Mouse (Mus musculus) right cerebral cortex, postnatal 4 days (tissue): ENCODE data around the gene Ythdf2.

ENCODE experiments used
- DNase-seq: peaks from one replicate; pipeline ENCODE4 v3.0.0-alpha.2; 2022

The Ythdf2 gene

DNA sequence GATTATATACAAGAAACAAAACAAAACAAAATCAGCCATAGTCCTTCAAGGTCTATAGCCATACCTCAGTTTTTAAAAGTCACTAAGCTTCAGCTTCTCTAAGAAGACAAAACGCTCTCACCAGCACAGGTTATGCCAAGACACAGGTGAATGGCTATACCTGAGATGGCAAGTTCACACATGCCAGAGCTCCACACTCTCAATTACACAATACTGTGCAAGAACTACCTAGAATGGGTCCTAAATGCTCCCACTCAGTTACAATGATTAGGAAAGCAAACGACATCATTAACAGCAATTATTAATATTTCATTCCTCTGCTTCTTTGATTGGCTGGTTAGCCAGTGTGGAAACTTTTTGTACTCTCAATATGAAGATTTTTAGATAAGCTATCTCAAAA lies 2.8 kb downstream of the Ythdf2 start:
- DNase-seq = no peak

DNA sequence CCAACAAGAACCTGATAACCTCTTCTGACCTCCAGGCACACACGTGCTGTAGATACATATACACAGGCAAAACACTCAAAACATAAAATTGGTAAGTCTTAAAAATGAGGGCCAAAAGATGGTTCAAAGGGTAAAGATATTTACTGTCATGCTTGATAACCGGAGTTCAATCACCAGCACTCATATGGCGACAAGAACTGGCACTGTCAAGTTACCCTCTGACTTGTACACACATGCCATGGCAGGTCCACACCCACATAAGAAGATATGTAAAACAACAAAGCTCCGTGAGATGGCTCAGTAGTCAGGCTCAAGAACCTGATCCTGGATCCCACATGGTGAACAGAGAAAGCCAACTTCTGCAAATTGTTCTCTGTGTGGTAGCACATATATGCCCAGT lies 4.8 kb downstream of the Ythdf2 start:
- DNase-seq = no peak

DNA sequence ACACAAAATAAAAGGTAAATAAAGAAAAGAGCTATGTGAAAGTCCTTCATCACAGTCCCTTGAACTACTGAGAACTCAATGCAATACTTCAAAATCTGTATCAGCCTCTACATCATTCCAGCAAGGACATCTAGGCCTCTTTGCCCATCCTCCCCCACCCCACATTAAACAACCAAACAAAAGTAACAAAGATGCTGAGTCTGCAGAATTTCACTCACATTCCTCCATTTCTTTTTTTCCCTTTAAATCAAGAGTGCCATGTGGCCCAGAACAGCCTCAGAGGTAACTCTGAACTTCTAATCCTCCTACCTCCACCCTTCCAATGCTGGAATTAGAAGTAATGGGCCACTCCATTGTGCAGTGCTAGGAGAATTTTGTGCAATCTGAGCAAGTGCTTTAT lies 13.3 kb downstream of the Ythdf2 start:
- no peak for DNase-seq

DNA sequence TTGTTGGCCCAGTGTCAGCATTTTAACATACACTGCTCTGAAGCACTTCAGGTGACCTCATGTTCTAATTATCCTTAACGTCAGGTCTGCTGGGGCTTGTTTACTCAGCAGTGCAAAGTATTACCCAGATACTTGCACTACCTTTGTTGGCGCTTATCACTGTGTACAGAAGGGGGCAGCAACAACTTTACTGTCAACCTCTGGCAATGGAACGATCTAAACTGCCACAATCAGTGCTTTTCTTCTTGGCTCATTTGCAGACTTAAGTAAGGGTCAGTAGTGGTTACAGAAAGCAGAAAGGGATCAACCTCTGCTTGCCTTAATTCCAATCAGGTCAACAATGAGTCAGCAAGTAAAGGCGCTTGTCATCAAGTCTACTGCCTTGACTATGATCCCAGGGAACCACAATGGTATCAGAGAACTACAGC lies 13.8 kb downstream of the Ythdf2 start:
- no peak for DNase-seq

DNA sequence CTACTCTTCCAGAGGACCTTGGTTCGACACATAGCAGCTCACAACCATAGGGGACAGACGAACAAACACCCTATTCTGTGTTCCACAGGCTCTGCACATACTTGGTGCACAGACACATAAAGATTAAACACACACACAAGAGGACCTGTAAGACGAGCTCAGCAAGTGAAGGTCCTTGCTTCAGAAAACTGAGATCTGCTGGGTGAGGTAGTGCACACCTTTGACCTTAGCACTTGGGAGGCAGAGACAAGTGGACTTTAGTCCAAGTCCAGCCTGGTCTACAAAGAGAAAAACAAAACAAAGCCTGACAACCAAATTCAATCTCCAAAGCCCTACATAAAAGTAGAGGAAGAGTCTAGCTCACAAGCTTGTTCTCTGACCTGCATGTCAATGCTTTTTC lies 17.1 kb downstream of the Ythdf2 start:
- DNase-seq = no peak

DNA sequence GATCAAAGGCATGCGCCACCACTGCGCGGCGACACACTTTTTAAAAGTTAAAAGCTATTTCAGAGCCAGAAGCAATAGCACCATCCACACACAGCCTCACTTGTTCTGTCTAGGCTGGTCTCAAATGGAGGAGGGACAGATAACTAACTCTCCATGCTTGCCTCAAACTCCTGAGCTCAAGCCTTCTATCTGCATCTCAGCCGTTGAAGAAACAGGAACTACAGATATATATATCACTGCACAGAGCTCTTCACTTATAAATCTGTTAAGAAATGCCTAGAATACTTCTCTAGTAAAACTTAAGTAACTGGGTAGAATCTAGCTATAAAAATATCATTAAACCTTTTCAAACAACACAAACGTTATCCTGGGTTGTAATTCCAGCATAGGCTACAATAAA lies 17.7 kb downstream of the Ythdf2 start:
- DNase-seq = no peak

DNA sequence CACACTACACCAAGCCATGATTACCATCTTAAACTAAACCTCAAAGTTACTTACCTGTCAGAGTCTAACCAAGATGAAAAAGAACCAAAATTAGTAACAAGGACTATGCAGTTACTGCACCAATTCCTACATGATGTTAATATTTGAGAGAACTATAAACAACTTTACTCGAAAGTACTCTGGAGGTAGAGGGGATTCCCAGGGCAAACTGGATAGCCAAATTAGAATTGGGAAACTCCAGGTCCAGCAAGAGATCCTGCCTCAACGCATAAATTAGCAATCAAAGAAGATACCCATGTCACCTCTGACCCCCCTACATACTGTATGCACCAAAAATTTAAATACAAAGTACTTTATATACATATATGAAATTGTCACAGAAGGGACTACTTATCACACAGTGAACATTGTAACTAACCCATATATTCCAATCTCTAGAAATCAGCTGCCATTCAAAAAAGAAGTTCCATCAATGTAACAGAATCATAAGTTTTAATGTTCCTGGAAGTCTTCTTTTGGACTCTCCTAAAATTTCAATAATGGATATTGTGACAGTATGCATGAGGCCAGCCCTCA lies 24.2 kb downstream of the Ythdf2 start:
- DNase-seq = no peak

DNA sequence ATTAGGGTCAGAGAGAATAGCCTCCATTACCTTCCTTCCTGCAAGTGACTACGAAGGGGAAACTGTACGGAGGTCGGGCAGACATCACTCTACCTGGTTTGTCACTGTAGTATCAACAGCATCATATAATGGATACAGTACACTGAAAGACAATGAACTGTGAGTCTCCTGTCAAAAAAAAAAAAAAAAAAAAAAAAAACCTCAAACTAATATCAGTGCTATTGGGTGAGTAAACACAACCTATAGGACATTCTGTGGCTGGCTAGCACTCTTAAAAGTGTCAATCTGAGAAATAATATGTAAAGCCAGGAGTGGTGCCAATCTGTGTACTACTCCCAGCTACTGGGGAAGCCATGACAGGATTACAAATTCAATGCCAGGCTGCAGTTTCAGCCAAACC lies 28.9 kb downstream of the Ythdf2 start:
- DNase-seq = no peak

DNA sequence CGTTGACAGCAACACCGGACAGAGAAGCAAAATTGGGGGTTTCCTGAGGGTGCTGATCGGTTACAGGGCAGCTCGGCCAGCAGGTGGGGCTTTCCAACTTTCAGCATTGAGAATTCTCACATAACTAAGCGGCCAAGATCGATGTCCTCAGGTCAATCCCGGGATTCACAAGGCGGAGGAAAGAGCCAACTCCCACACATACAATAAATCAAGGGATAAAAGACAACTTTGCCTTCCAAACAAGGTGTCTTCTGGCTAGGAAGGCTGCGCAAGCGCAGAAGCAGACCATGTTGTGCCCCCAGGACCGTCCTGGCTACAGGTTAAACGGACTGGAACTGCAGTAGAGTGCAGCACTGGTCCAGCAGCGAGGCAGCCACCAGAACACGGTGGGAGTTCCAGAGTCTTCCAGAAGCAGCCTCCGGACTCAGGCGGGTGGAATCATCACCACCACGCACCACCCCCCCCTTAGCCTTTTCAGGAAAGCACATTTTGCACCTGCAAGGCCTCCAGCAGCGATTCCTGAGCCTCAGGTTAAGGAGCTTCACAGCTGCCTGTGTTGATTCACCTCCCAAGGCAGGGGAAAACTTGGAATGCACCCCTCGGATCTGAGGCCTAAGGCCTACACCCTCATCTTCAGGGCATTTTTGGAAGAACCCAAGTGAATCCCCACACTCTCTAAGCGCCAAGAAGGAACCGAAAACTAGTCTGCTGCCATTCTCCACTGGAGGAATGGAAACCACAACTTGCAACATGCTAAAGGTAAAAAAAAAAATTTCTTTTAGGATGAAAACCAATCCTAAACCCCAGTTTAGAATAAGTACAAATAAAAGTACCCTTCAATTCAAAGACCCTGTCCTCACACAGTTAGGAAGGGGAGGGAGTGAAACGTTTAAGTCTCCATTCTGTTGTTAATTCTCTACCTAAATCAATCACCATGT lies 30.1 kb downstream of the Ythdf2 start:
- DNase-seq = no peak

DNA sequence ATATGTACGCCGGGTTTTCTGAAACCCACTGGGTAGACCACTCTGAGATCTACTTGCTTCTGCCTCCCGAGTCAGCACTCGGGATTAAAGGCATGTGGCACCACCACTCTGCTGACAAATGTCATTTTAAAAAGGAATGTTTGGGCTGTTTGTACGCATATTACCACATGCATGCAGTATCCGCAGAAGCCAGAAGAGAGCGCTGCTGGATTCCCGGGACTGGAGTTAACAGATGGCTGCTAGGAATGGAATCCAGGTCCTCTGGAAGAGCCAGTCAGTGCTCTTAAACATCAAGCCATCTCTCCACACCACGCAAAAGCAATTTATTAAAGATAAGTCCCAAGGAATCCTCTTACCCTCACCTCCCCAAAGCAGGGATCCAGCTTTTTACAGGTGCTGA lies 31.4 kb downstream of the Ythdf2 start:
- peak; percentile 71 for DNase-seq

DNA sequence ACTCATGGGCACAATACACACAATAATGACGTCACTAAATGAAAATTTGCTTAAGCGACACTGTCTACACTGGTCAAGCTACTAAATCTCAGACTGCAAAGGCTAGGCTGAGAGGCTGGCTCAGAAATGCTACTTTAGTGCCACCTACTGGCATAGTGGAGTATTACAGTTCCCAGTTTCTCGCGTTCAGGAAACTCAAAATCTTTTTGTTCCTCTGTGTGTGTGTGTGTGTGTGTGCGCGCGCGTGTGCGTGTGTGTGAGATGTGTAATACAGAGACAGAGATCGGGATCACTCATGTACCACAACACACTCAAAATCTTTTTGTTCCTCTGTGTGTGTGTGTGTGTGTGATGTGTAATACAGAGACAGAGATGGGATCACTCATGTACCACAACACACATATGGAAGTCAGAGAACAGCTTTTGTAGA lies 33.5 kb downstream of the Ythdf2 start:
- DNase-seq = peak; percentile 66

DNA sequence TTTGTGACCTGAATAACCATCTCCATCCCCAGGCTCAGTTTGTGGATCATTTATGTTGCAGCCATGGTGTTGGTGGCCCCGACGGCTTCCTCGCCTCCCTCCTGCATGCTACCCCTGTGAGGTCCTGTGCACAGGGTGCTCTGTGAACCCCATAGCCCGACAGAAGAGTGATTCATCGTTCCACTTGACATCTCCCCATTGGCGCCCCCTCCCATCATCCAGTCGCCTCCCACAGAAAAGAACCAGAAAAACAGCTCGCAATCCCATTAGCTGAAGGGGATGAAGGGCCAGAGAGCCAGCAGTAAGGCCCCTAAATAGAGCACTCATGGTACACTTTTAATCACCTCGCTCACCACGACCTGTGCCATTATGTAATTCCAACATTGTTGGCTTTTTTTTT lies 35.6 kb downstream of the Ythdf2 start:
- no peak for DNase-seq

DNA sequence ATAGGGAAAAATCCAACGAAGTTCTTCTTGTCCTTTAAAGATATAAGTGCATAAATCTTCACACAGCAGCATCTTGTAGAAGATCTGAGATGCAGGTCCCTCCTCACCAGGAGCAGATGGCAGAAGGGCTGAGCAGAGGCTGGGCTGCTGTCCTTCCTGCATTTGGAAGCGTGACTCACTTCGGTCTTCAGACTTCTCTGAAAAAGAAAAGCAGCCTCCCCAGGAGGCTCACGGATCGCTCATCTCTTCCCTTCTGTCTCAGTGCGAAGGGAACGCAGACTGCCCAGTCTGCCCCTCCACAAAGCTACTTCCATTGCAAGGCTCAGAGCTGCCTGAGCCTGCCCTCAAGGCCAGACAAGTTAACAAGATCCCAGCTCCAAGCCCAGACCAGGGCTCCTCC lies 41.2 kb downstream of the Ythdf2 start:
- no peak for DNase-seq

DNA sequence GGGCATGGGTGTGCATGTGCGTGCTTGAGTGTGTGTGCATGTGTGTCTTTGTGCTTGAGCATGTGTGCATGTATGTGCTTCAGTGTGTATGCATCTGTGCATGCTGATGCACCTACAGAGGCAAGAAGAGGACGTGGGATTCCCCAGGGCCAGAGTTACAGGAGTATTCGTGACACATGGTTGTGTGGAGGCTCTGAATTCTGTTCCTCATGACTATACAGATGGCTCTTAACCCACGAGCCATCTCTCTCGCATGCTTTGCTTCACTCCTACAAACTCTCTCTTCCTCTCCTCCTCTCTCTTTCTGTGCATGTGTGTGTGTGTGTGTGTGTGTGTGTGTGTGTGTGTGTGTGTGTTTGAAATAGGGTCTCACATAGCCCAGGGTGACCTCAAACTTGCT lies 42.3 kb downstream of the Ythdf2 start:
- DNase-seq = no peak

DNA sequence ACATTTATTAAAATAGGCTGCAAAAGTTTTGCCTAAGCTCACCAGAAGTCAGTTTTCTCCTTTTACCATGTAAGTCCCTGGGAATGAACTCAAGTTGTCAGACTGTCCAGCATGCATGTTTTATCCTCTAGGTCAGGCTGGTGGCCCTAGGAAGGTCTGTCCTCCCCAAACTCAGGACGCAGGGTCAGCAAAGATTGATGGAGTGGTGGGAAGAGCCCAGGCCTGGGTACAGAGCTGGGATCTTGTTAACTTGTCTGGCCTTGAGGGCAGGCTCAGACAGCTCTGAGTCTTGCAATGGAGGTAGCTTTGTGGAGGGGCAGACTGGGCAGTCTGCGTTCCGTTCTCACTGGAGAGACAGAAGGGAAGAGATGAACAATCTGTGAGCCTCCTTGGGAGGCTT lies 42.8 kb downstream of the Ythdf2 start:
- DNase-seq = no peak

DNA sequence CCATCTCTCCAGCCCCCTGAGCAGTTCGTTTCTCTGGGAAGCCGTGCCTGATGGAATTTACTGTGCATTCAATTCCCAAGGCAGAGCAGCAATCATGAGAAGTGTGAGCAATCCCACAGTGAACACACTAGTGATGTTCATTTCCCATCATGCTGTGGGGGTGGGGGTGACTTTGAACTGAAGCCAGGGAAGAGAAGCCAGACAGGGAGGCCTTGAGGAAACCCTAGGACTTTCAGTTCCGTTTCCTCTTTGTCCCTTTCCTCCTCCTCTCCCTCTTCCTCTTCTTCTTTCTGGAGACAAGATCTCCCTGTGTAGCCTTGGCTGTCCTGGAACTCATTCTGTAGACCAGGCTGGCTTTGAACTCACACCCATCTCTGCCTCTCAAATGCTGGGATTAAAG lies 44.7 kb downstream of the Ythdf2 start:
- DNase-seq = no peak

DNA sequence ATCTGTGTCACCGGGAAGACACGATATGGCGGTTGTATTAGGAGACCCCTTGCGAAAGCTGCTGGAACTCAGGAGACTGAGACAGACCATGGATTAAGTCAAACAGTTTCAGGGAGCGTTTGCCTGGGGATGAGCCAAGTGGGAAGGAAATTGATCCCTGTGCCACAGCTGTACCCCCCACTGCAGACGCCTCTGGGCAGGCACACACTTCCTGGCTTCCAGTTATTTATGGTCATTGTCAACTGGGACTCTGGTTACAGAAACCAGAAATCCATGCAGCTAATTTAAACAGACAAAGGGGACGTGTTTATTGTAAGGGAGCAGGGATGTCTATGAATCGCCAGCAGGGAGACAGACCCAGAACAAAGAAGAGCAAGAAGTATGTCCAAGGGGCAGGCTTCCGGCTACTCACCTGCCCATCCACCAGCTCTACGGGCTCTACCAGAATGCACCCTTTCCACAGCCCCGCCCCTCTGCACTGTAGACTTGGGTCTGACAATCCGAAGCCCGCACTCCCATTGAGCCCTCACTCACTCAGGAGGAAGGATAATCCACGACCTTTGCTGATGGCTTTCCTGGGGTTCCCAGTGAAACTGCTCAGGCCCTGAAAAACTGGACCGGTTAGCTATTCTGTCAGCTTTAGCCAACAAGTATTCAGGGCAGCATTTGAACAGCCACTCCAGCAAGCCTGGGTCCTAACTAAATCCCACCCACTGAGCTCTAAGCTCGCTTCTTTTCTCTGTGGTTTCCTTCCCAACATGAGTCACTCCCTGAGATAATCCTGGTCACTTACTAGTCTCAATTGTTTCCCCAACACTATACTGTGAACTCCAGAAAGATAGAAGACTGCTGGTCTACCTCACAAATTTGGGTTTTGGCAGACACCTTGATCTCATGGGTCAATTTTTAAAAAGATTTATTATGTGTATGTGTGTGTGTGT lies 45.5 kb downstream of the Ythdf2 start:
- DNase-seq = no peak

DNA sequence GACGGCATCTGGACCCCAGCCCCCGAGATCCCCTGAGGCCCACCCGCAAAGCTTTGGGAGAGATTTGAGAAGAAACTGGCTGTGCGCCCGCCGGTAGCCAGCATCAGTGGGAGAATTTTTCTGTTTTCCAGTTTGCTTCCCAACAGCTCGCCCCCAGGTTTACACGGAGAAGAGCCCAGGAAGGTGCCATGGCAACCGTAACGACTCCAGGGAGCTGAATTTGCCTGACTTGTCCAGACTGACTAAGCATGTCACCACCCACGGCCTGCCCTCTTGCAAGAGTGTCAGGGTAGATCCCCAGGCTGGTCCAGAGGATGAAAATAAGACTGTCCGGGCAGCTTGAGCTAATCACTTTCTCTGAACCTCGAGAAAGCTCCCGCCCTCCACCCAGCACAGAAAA lies 46.4 kb downstream of the Ythdf2 start:
- no peak for DNase-seq

DNA sequence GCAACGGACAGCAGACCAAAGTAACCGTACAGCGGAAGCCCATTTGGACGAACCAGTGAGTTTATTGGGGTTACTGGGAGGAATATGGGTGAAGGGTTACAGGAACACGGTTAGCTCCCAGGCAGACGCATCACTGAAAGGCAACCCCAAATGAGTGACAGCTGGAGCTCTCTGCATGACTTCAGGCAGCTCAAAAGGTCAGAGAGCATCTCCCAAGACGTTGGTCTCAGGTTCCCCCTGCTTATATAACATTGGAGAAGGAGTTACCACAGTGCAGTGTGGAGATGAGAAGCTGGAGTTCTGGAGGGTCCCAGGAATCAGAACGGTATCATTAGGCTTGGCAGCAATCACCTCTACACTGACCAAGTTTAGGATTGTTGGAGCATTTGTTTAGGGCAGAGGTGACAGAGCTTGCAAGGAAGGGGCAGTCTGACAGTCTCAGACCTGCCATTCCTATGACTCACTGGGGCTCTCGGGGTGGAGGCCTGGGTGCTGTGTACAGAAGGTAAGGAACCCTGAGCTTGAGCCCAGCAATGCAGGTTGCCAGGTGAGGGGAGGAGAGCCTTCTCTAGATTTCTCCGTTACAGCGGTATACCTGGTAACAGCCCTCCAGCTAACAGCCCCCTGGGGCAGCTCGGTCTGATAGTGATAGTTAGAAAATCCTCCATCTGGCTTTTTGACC lies 55.0 kb downstream of the Ythdf2 start:
- DNase-seq = no peak

DNA sequence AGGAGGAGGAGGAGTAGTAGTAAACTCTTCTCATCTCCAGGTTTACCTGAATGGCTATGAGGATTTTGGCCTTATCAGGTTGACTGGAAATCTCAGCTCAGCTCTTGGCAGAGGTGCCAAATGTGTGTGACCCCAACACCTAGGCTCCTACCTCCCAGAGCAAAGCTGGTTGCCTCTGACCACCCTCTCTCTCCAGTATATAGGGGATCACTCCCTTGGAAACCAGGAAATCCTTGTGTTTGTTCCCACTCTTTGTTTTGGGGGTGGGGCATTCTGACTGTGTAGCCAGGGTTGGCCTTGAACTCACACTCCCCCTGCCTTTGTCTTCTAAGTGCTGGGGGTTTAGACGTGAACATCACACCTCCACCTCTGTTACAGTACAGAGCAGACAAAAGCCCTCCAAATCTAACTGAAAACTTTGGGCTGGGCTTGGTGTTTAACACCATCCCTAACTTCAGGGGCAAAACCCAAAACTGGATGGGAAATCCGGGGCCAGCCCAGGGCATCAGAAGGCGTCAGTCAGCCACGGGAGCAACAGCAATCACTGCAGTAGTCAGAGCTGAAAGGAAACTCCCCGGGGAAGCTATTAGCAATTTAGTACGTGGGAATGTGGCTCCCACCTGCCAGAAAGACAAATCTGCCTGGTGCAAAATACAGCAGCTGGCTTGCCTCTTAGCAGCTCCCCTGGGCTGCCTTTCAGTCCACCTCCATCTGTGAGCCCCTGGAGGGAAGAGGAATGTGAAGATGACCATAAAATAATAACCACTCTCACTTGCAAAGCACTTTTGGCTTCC lies 57.0 kb downstream of the Ythdf2 start:
- DNase-seq = no peak

DNA sequence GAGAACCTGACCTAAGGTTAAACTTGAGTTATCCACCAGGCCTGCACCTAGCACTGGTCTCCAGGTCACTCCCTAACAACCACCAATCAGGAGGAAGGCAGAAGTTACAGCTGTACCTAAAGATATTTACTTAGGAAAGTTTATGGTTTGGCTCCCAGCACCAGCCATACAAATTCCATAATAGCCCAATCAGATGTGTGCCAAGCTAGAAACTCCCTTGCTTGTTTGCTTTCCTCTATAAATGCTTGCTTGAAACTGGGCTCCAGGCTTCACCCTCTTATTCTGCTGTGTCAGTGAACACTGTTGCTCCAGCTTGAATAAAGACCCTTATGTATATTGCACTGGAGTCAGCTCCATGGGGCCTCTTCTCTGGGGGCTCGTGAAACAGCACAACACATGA lies 60.4 kb downstream of the Ythdf2 start:
- no peak for DNase-seq

DNA sequence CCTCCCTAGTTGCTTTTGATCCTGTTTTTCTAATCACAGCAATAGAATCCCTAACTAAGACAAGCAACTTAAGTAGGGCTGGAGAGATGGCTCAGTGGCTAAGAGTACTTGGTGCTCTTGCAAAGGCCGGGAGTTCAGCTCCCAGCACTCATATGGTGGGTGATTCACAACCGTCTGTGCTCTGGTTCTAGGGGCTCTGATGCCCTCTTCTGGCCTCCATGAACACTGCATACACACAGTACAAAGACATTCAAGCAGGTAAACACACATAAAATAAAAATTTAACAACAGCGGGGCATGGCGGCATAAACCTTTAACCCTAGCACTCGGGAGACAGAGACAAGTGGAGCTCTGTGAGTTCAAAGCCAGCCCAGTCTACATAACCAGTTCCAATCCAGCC lies 65.9 kb downstream of the Ythdf2 start:
- no peak for DNase-seq
